Mouse (Mus musculus): ENCODE results near the gene Asf1b.

DNA sequence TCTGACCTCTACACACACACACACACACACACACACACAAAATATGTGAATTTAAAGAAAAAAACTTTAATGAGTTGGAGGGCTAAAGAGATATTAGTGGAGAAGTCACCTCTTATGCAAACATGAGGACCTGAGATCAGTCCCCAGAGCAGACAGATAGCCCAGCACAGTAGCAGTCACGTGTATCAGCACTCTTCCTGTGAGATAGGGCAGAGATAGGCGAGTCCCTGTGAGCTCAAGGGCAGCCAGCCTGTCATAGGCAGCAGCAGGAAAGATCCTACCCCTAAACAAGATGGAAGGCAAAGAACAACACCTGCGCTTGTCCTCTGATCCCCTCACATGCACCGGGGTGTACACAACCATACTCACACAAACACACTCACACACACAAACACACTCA lies 27.1 kb downstream of the Asf1b start:
- TF ChIP-seq EP300 (optimal IDR thresholded peaks at IDR 0.05), result no peak
- no peak for TF ChIP-seq CTCF (IDR thresholded peaks at IDR 0.05; ENCODE audit: low read depth)

All from stomach, postnatal 0 days (tissue).